Mouse (Mus musculus): Measurements from ENCODE around the gene Lzts2.

Lzts2 gene

GRCm38 (mm10) chr19:45054892-45055690, 40.9 kb downstream of the Lzts2 start:
- DNase-seq = no peak

- peak in 1 of 2 experiments; percentile 59 for DNase-seq
Observed at GRCm38 (mm10) chr19:45056364-45056763, 42.1 kb downstream of the Lzts2 start.

- DNase-seq = peak in 1 of 2 experiments; percentile 22
Observed at GRCm38 (mm10) chr19:45056908-45057698, 42.9 kb downstream of the Lzts2 start.

GRCm38 (mm10) chr19:45057724-45058112, 43.5 kb downstream of the Lzts2 start:
- DNase-seq = no peak

GRCm38 (mm10) chr19:45058113-45058839, 44.1 kb downstream of the Lzts2 start:
- peak; percentile 96 for DNase-seq

GRCm38 (mm10) chr19:45058841-45059240, 44.6 kb downstream of the Lzts2 start:
- no peak for DNase-seq

GRCm38 (mm10) chr19:45063565-45064292, 49.5 kb downstream of the Lzts2 start:
- peak in 1 of 2 experiments; percentile 66 for DNase-seq

GRCm38 (mm10) chr19:45065226-45065625, 51.0 kb downstream of the Lzts2 start:
- no peak for DNase-seq

- DNase-seq = no peak
Observed at GRCm38 (mm10) chr19:45067170-45067569, 53.0 kb downstream of the Lzts2 start.

- no peak for DNase-seq
Observed at GRCm38 (mm10) chr19:45067758-45068510, 53.7 kb downstream of the Lzts2 start.

GRCm38 (mm10) chr19:45073871-45074542, 59.8 kb downstream of the Lzts2 start:
- peak; percentile 82 to 92 for DNase-seq

GRCm38 (mm10) chr19:45074580-45075322, 60.5 kb downstream of the Lzts2 start, which contains the start of gene Kazald1:
Gene Kazald1, plus strand, starts transcription at chr19:45075241.
- DNase-seq = peak; percentile 95 to 96

GRCm38 (mm10) chr19:45075323-45076035, 61.3 kb downstream of the Lzts2 start:
- peak in 1 of 2 experiments; percentile 39 for DNase-seq

- no peak for DNase-seq
Observed at GRCm38 (mm10) chr19:45076036-45076575, 61.9 kb downstream of the Lzts2 start.
